Mouse (Mus musculus) kidney, adult 2 months (tissue): ENCODE results near the gene Cplane1.
"Not testable (repeated sequence)": the region's sequence is repeated elsewhere in the genome, so short reads cannot be mapped to it uniquely, and the experiment has no call there.

ENCODE experiments used
- CTCF ChIP-seq: fragments of 200-500 bp; conservative IDR thresholded peaks from 2 replicates; pipeline ENCODE4 v1.5.1; 2011; ENCODE audit warnings: low read depth, mild to moderate bottlenecking, control low read depth, low read length, moderate library complexity, mixed read lengths; ENCODE audit not compliant: insufficient read depth, insufficient read length
- POLR2A ChIP-seq: fragments of 200-500 bp; IDR thresholded peaks from one replicate; pipeline ENCODE4 v1.6.1; 2011; ENCODE audit warnings: low read depth, low read length, control low read depth

DNA sequence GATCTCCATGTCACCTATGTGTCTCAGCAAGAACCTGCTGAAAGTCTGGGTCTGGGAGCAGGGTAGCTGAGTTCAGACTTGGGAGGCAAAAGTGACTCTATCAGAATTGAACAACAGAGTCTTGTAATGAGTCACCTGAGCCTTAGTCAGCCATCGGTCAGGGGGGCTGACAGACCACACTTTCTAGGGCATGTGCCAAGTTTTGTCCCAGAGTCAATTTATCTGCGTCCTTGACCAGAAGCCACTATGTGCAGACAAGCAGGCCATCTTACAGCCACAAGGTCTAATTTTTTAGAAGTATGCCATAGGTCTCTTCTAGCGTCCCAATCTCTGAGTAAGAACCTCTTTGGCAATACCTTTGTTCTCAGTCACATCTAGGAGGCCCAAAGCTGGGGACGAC lies 109.0 kb downstream of the Cplane1 start:
- TF ChIP-seq CTCF, POLR2A: not testable (repeated sequence)
